Mouse (Mus musculus): ENCODE results near the gene Dgkz.

GRCm38 (mm10) chr2:91930761-91931291 lies 44.8 kb downstream of the Dgkz start:
- TF ChIP-seq MAFK (IDR thresholded peaks at IDR 0.05; ENCODE audit: insufficient read depth, low read depth, low read length) = no peak
- TF ChIP-seq CHD2 (IDR thresholded peaks at IDR 0.05; ENCODE audit: low read depth, low read length) = no peak
- no peak for TF ChIP-seq ZNF384 (IDR thresholded peaks at IDR 0.05; ENCODE audit: low read depth, low read length)
- no peak for TF ChIP-seq ZC3H11A (IDR thresholded peaks at IDR 0.05; ENCODE audit: borderline replicate concordance, low read depth, low read length)

Data from ES-E14 (cell line).